Mouse (Mus musculus) liver, embryonic 14.5 days (tissue): ENCODE results near the gene Fuz. TPM values are rescaled to one million over a fixed set of nuclear protein-coding genes. Genes with fewer than 3 reads are reported as not detected.

ENCODE experiments used
- ATAC-seq: fragments of 200-750 bp; cut with Nextera tagmentation; 2 replicates; pipeline ENCODE4 v1.8.0; 2017; ENCODE audit warnings: moderate number of reproducible peaks, mild to moderate bottlenecking, moderate library complexity; ENCODE audit not compliant: insufficient read depth
- DNase-seq, 3 experiments: peaks; one replicate each; pipeline ENCODE4 v3.0.0-alpha.2; 2012 to 2013; ENCODE audit warnings: low read depth in 3 of 3, low spot score in 3 of 3
- H3K27ac ChIP-seq: fragments of 300-500 bp; sonication (generic); 2 replicates; pipeline ENCODE4 v1.5.1; 2014; ENCODE audit warnings: moderate library complexity, mild to moderate bottlenecking, control low read depth, inconsistent platforms
- H3K27me3 ChIP-seq: fragments of 300-500 bp; sonication (generic); 2 replicates; pipeline ENCODE4 v1.6.1; 2014; ENCODE audit warnings: mild to moderate bottlenecking, low read length, moderate library complexity; ENCODE audit not compliant: control insufficient read depth, insufficient read depth
- H3K36me3 ChIP-seq: fragments of 300-500 bp; sonication (generic); replicated peaks from 2 replicates; pipeline ENCODE4 v1.6.1; 2014; ENCODE audit warnings: low read depth; ENCODE audit not compliant: control insufficient read depth, insufficient read depth
- H3K4me1 ChIP-seq, 2 experiments: fragments of 200-500 bp in 1 of 2; fragments of 300-500 bp in 1 of 2; sonication (generic) in 1 of 2; replicated peaks; 2 replicates each; pipeline ENCODE4 v1.6.1; 2012 to 2014; ENCODE audit warnings: antibody characterized with exemption in 1 of 2, inconsistent platforms in 1 of 2, low read length in 1 of 2; ENCODE audit not compliant: control insufficient read depth in 2 of 2, insufficient read depth in 2 of 2
- H3K4me2 ChIP-seq: fragments of 300-500 bp; sonication (generic); 2 replicates; pipeline ENCODE4 v1.6.1; 2014; ENCODE audit warnings: low read depth, mild to moderate bottlenecking, control low read depth, moderate library complexity
- H3K4me3 ChIP-seq, 2 experiments: fragments of 200-500 bp in 1 of 2; fragments of 300-500 bp in 1 of 2; sonication (generic) in 1 of 2; 2 replicates each; pipeline ENCODE4 v1.5.1; 2012 to 2014; ENCODE audit warnings: low read depth in 2 of 2, low read length in 2 of 2, mild to moderate bottlenecking in 2 of 2, control low read depth in 1 of 2, inconsistent platforms in 1 of 2, moderate library complexity in 1 of 2; ENCODE audit not compliant: insufficient read depth in 1 of 2
- H3K9ac ChIP-seq: fragments of 300-500 bp; sonication (generic); replicated peaks from 2 replicates; pipeline ENCODE4 v1.6.1; 2014; ENCODE audit warnings: mild to moderate bottlenecking, control low read depth, moderate library complexity
- H3K9me3 ChIP-seq: fragments of 300-500 bp; sonication (generic); 2 replicates; pipeline ENCODE4 v1.6.1; 2016; ENCODE audit warnings: low read length, mixed read lengths; ENCODE audit not compliant: control insufficient read depth
- CTCF ChIP-seq: IDR thresholded peaks from 2 replicates; pipeline ENCODE4 v1.5.1; 2016; ENCODE audit warnings: antibody characterized with exemption, low read depth, control low read depth
- EP300 ChIP-seq: IDR thresholded peaks from 2 replicates; pipeline ENCODE4 v1.6.1; 2016; ENCODE audit warnings: antibody characterized with exemption, low read depth
- WGBS: fragments of 180-500 bp; shearing (Covaris S2); extraction: QIAGEN DNeasy Blood & Tissue Kit; methylation state at CpG from one replicate; pipeline ENCODE4 v1.1.7; 2014; ENCODE audit not compliant: insufficient replicate concordance; 5-methylcytosine and 5-hydroxymethylcytosine counted together
- polyA plus RNA-seq, 2 experiments: library from polyadenylated mRNA; depleted of rRNA in 1 of 2; stranded (reverse) in 1 of 2; unstranded in 1 of 2; fragments of >200 nt; fragmentation: Nextera tagmentation in 1 of 2; extraction: Ambion mirVana in 1 of 2; gene quantifications; 2 replicates each; pipeline versions ENCODE4 v1.2.1 to v1.2.3; 2012 to 2014

The Fuz gene
- polyA plus RNA-seq, 2 experiments: 5.0 to 5.9 TPM

DNA sequence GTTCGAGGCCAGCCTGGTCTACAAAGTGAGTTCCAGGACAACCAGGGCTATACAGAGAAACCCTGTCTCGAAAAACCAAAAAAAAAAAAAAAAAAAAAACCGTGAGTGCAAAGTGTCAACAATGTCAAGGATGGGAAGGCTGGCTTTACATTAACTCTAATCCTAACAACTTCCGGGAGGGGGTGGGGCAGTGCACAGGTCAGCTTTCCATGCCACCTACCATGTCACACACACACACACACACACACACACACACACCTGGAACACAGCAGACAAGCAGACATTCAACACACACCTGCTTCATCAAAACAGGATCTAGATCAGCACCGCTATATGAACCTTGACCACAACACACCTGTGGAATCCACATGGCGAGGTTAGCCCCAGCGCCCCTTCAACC, 5.7 kb upstream of the Fuz start:
- Histone ChIP-seq H3K9ac (no peak overlapping the region), H3K4me3 (no peak overlapping the region), H3K27ac (no peak overlapping the region), H3K27me3 (no peaks in the 10 kb centered on the region), H3K4me1 (peaks cover 11 to 17% of the 10 kb centered on the region in 2 experiments), H3K36me3 (no peaks in the 10 kb centered on the region; the same call in 1 of the 2 replicates), H3K9me3 (no peaks in the 10 kb centered on the region), H3K4me2 (peak overlapping the region; percentile 88)
- ATAC-seq (no peak), DNase-seq (no peak)
- no peak for TF ChIP-seq CTCF
- no peak for TF ChIP-seq EP300
- 79% methylated on average over 6 of the region's 7 CpGs for WGBS

DNA sequence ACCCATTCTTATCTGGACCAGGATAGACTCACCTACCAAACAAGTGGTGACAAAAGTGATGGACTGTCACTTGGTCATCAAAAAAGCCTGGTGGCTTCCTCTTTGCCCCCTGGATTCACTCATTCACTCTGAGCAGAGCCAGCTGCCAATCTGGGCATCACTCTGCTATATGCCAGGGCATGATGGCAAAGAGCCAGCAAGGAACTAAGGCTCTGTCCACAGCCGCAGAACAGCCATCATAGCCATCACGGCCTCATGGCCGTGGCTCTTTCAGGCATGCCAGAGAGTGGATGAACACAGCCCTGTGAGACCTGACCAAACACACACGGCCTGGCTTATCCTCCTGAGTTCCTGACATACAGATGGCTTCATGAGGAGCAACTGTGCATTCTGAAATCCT, 5.1 kb upstream of the Fuz start:
- no peaks in the 10 kb centered on the region for H3K9me3 ChIP-seq
- H3K27me3 ChIP-seq: no peaks in the 10 kb centered on the region
- H3K9ac ChIP-seq: no peak overlapping the region
- ATAC-seq (no peak), DNase-seq (no peak)
- TF ChIP-seq CTCF (no peak), EP300 (no peak)
- no peak overlapping the region for H3K27ac ChIP-seq
- no peaks in the 10 kb centered on the region; the same call in 1 of the 2 replicates for H3K36me3 ChIP-seq
- peaks cover 17 to 23% of the 10 kb centered on the region in 2 experiments for H3K4me1 ChIP-seq
- peak overlapping the region; percentile 88 for H3K4me2 ChIP-seq
- H3K4me3 ChIP-seq: peak overlapping the region; percentile 78 to 89; a peak in 3 of 4 replicates
- 77% methylated on average over 4 of the region's 4 CpGs for WGBS

DNA sequence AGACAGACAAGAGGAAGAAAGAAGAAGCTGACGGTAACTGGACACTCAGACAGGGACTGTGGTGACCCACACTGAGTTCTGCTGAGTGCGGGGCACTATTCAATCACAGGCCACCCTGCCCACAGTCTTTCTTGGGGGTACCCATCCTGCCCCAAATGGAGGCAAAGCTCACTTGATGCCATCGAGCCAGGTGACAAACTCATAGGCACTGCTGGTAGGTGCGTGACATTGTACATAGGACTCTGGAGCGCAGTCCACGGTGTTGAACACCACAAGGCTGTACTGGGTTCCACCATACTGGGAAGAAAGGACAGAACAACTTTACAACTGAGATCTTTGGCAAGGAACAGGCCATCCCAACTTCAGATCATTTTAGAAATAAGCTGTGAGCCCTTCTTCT, 4.3 kb upstream of the Fuz start:
- ATAC-seq: peak; percentile 30
- TF ChIP-seq CTCF (no peak), EP300 (no peak)

DNA sequence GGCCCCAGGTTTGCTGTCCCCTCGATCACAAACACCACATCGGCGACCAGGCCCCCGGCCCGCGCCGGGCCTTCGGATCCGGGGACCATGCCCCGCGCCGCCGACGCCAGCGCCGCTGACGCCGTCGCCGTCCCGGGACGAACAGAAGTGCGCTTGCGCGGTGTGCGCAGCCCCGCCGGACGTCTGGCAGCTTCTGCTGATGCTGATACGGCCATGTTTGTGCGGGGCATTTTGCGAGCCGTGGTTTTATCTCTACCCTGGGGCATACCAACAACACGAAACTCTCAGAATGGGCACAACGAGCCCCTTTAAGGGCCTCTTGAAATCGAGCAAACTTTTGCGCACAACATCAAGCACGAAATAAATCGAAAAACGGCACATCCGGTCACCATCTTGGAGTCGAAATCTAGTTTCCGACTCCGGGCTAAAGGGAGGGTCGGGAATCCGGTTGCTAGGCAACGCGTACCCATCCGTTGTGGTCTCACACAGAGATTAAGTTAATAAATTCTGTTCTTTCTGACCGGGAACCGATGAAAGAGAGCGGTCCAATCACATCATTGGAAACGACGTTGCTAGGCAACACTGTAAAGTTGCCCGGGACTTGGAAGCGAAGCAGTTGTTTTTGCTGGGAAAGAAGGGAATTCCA, 3.5 kb upstream of the Fuz start, which contains the start of gene Med25:
Gene Med25 (minus strand): TSS at position 437 of the 646 bp plus-strand sequence.
- Histone ChIP-seq H3K27ac (peak within 1 kb of the TSS; percentile 93), H3K4me2 (peak within 1 kb of the TSS; percentile 88), H3K27me3 (no peaks in the 10 kb centered on the region), H3K9me3 (no peaks in the 10 kb centered on the region), H3K9ac (peak within 1 kb of the TSS; percentile 74), H3K4me3 (peak within 1 kb of the TSS; percentile 78 to 89), H3K4me1 (peaks cover 17 to 29% of the 10 kb centered on the region in 2 experiments), H3K36me3 (no peaks in the 10 kb centered on the region; the same call in 1 of the 2 replicates)
- ATAC-seq: peak; percentile 77
- WGBS: under 1% methylated on average over 56 of the region's 56 CpGs
- TF ChIP-seq EP300 (no peak), CTCF (no peak)
- peak; percentile 72 to 75 (median 74) for DNase-seq

More for the DNA sequence above, 4.3 kb upstream of the Fuz start:
- Histone ChIP-seq H3K9ac (peak overlapping the region; percentile 74), H3K4me1 (peaks cover 17 to 25% of the 10 kb centered on the region in 2 experiments), H3K27ac (peak overlapping the region; percentile 93), H3K36me3 (no peaks in the 10 kb centered on the region; the same call in 1 of the 2 replicates), H3K27me3 (no peaks in the 10 kb centered on the region), H3K9me3 (no peaks in the 10 kb centered on the region), H3K4me3 (peak overlapping the region; percentile 78 to 89), H3K4me2 (peak overlapping the region; percentile 88)
- 18% methylated on average over 6 of the region's 6 CpGs for WGBS
- DNase-seq: no peak

DNA sequence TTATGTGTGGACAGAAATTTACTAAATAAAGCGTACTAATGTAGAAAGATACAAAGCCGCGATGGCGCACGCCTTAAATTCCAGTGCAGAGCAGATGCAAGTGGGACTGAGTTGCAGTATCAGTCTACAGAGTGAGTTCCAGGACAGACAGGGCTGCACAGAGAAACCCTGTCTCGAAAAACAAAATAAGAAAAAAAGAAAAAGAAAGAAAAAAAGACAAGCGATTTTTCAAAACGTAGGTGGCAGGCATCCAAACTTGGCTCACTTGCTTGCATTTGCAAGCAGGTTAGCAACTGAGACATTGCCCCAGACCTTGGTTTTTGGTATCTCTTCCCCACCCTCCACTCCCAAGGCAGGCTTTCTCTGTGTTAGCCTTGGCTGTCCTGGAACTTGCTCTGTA, 2.7 kb upstream of the Fuz start:
- Histone ChIP-seq H3K36me3 (no peaks in the 10 kb centered on the region; the same call in 1 of the 2 replicates), H3K4me3 (peak overlapping the region in 1 of 2 experiments; percentile 78; a peak in 2 of 4 replicates), H3K27ac (no peak overlapping the region), H3K27me3 (no peaks in the 10 kb centered on the region), H3K9me3 (no peaks in the 10 kb centered on the region), H3K9ac (no peak overlapping the region; the same call in 1 of the 2 replicates), H3K4me2 (peak overlapping the region; percentile 88), H3K4me1 (peaks cover 17 to 29% of the 10 kb centered on the region in 2 experiments)
- ATAC-seq (no peak), DNase-seq (no peak)
- TF ChIP-seq EP300: no peak
- TF ChIP-seq CTCF: no peak
- 42% methylated on average over 8 of the region's 8 CpGs for WGBS
